1 mouse cellular context compared by ENCODE assay signal in genomic region chr8:123966896-123967295, GRCm38 (mm10).
TF ChIP-seq lines count a peak whose summit lies in the region.

No protein-coding gene starts in this region.

TF ChIP-seq in MEL, 35 proteins besides CTCF, POLR2A, EP300 and RAD21:
- no peak for TF ChIP-seq BHLHE40 (IDR thresholded peaks at IDR 0.05; ENCODE audit: borderline replicate concordance, low read depth, low read length)
- peak; percentile 23 for TF ChIP-seq SMC3 (IDR thresholded peaks at IDR 0.05; ENCODE audit: low read depth, low read length)
- TF ChIP-seq USF2 (IDR thresholded peaks at IDR 0.05; ENCODE audit: borderline replicate concordance in 1 of 2, insufficient read depth in 1 of 2, low read depth in 1 of 2, low read length in 2 of 2) = no peak
